Mouse (Mus musculus): ENCODE results near the gene Ddit4l.

- TF ChIP-seq CTCF (IDR thresholded peaks at IDR 0.05; ENCODE audit: extremely low read depth, insufficient read length, insufficient replicate concordance, low read depth, low read length): no peak
- no peak for TF ChIP-seq POLR2A (IDR thresholded peaks at IDR 0.05; ENCODE audit: low read depth, low read length)
These were observed 2.4 kb downstream of the Ddit4l start for GRCm38 (mm10) chr3:137623581-137624362.
